ENCODE assay signal across 8 mouse cellular contexts in genomic region chr17:24413557-24414211, GRCm38 (mm10). TPM values are rescaled to one million over a fixed set of nuclear protein-coding genes. Genes with fewer than 3 reads are reported as not detected.
DNase-seq lines count a peak whose midpoint lies in the region; ATAC-seq and TF ChIP-seq lines count a peak whose summit lies in the region.

No protein-coding gene starts in this region.

- ATAC-seq in intestine, embryonic 15.5 days = peak; percentile 55

- H3K27me3 ChIP-seq in testis, adult 2 months (ENCODE audit: control insufficient read depth, insufficient read depth, low read length) = no peaks in the 10 kb centered on the region
- H3K27me3 ChIP-seq in intestine, embryonic 15.5 days (replicated peaks) = no peaks in the 10 kb centered on the region
- H3K27me3 ChIP-seq in thymus, adult 2 months (ENCODE audit: control insufficient read depth, insufficient read depth, low read length) = no peaks in the 10 kb centered on the region

- DNase-seq in testis, postnatal 10 days (ENCODE audit: low spot score) = no peak
- DNase-seq in thymus, adult 2 months = peak; percentile 50
- DNase-seq in right cerebral cortex, adult 18-20 months = no peak
- DNase-seq in adrenal gland, postnatal 10 days = no peak

- H3K79me2 ChIP-seq in macrophage (ENCODE audit: inconsistent target) = peaks cover 40% of the 10 kb centered on the region

- no peaks in the 10 kb centered on the region for H3K36me3 ChIP-seq in testis, adult 2 months (ENCODE audit: control insufficient read depth, insufficient read depth, low read length)
- peaks cover 4% of the 10 kb centered on the region; the same call in 1 of the 2 replicates for H3K36me3 ChIP-seq in intestine, embryonic 15.5 days
- peaks cover 26% of the 10 kb centered on the region for H3K36me3 ChIP-seq in macrophage (ENCODE audit: inconsistent target)
- H3K36me3 ChIP-seq in thymus, adult 2 months (ENCODE audit: control insufficient read depth, insufficient read depth, low read length) = peaks cover 21% of the 10 kb centered on the region

- H3K9me3 ChIP-seq in intestine, embryonic 15.5 days = no peaks in the 10 kb centered on the region

- 25% methylated on average over 22 of the region's 22 CpGs for WGBS in intestine, embryonic 15.5 days
- 8% methylated on average over 22 of the region's 22 CpGs for WGBS in macrophage (ENCODE audit: missing documents)
- WGBS in thymus, adult 2 months = 11% methylated on average over 22 of the region's 22 CpGs

- H3K4me1 ChIP-seq in testis, adult 2 months (ENCODE audit: control insufficient read depth, insufficient read depth, low read length) = peaks cover 6% of the 10 kb centered on the region
- H3K4me1 ChIP-seq in embryonic fibroblast, embryonic 13.5 days (ENCODE audit: control insufficient read depth, insufficient read depth, low read length) = peaks cover 10% of the 10 kb centered on the region; the same call in 1 of the 2 replicates
- peaks cover 22% of the 10 kb centered on the region for H3K4me1 ChIP-seq in intestine, embryonic 15.5 days (replicated peaks)
- peaks cover 9% of the 10 kb centered on the region for H3K4me1 ChIP-seq in thymus, adult 2 months (replicated peaks; ENCODE audit: control insufficient read depth, insufficient read depth, low read length)

- no peak for TF ChIP-seq POLR2A in testis, adult 2 months (IDR thresholded peaks at IDR 0.05; ENCODE audit: control insufficient read depth, low read depth, low read length)
- TF ChIP-seq POLR2A in embryonic fibroblast, embryonic 13.5 days (IDR thresholded peaks at IDR 0.05; ENCODE audit: low read depth, low read length) = no peak
- TF ChIP-seq POLR2A in thymus, adult 2 months (IDR thresholded peaks at IDR 0.05; ENCODE audit: control insufficient read depth, extremely low read depth, insufficient read depth, low read length, poor library complexity) = no peak

- H3K4me2 ChIP-seq in intestine, embryonic 15.5 days (replicated peaks) = peak overlapping the region; percentile 73

- H3K4me3 ChIP-seq in testis, adult 2 months (ENCODE audit: control insufficient read depth, low read depth, low read length) = peak overlapping the region; percentile 79
- peak overlapping the region; percentile 76 for H3K4me3 ChIP-seq in embryonic fibroblast, embryonic 13.5 days (ENCODE audit: insufficient read depth, low read length)
- H3K4me3 ChIP-seq in intestine, embryonic 15.5 days (replicated peaks) = peak overlapping the region; percentile 68
- peak overlapping the region; percentile 66 for H3K4me3 ChIP-seq in macrophage (ENCODE audit: inconsistent target)
- H3K4me3 ChIP-seq in thymus, adult 2 months (ENCODE audit: control insufficient read depth, insufficient read depth, low read length) = peak overlapping the region; percentile 61

- no peak for TF ChIP-seq CTCF in testis, adult 2 months (IDR thresholded peaks at IDR 0.05; ENCODE audit: control insufficient read depth, insufficient read depth, insufficient replicate concordance, low read depth, low read length)
- no peak for TF ChIP-seq CTCF in embryonic fibroblast, embryonic 13.5 days (IDR thresholded peaks at IDR 0.05; ENCODE audit: borderline replicate concordance, insufficient read depth, low read length)
- 0 out of 2 replicates have a peak, but pooled peaks have one; percentile 15 for TF ChIP-seq CTCF in thymus, adult 2 months (IDR thresholded peaks at IDR 0.05; ENCODE audit: borderline replicate concordance, control insufficient read depth, extremely low read depth, insufficient read depth, low read length, poor library complexity)

- peak overlapping the region; percentile 56 for H3K9ac ChIP-seq in intestine, embryonic 15.5 days

- H3K27ac ChIP-seq in testis, adult 2 months (ENCODE audit: control insufficient read depth, insufficient read depth, low read depth, low read length) = peak overlapping the region; percentile 67
- H3K27ac ChIP-seq in embryonic fibroblast, embryonic 13.5 days (ENCODE audit: insufficient read depth, low read length) = peak overlapping the region; percentile 62
- H3K27ac ChIP-seq in intestine, embryonic 15.5 days = peak overlapping the region; percentile 90
- peak overlapping the region; percentile 66 for H3K27ac ChIP-seq in macrophage
- H3K27ac ChIP-seq in thymus, adult 2 months (ENCODE audit: control insufficient read depth, insufficient read depth, low read length) = peak overlapping the region; percentile 86

RNA-seq across cellular contexts. Expression of gene Rnps1, which starts 0.7 kb away (rescaled TPM):
- polyA plus RNA-seq in testis, adult 2 months (2012; rRNA removed) = 65.0 and 68.5 TPM in 2 replicates
- polyA plus RNA-seq in embryonic fibroblast, embryonic 13.5 days (2011; ENCODE audit: insufficient read length, low read depth, missing spikeins) = 123 and 134 TPM in 2 replicates
- polyA plus RNA-seq in intestine, embryonic 15.5 days (2015; fragmentation: Nextera tagmentation; extraction: Ambion mirVana) = 250 and 257 TPM in 2 replicates
- total RNA-seq in macrophage (2018; cell fraction: chromatin; rRNA removed) = 100 to 1,000 TPM in 11 of 26 experiments, 10 to 100 TPM in 15; 50.9 to 132 (median 97.3) TPM
- 10 to 100 TPM; 60.4 to 92.0 (median 72.0) TPM for total RNA-seq in macrophage (2018; cell fraction: cytosol; rRNA removed)
- 100 to 1,000 TPM in 6 of 26 experiments, 10 to 100 TPM in 20; 53.1 to 137 (median 82.4) TPM for total RNA-seq in macrophage (2018; cell fraction: nucleus; rRNA removed)
- 59.5 to 100 TPM (median 80.3 TPM) in 3 replicates for polyA plus RNA-seq in macrophage (2018)
- 241 and 251 TPM in 2 replicates for polyA plus RNA-seq in thymus, adult 2 months (2012; rRNA removed)
- 100 to 1,000 TPM in 1 of 2 experiments, 10 to 100 TPM in 1; 79.5 to 103 TPM for total RNA-seq in adrenal gland, postnatal 10 days (2021)

RNA-seq across cellular contexts. Expression of gene Eci1, which starts 12.8 kb away (rescaled TPM):
- 8.9 and 9.0 TPM in 2 replicates for polyA plus RNA-seq in testis, adult 2 months (2012; rRNA removed)
- 26.1 and 31.4 TPM in 2 replicates for polyA plus RNA-seq in embryonic fibroblast, embryonic 13.5 days (2011; ENCODE audit: insufficient read length, low read depth, missing spikeins)
- 122 and 137 TPM in 2 replicates for polyA plus RNA-seq in intestine, embryonic 15.5 days (2015; fragmentation: Nextera tagmentation; extraction: Ambion mirVana)
- 10 to 100 TPM in 4 of 26 experiments, 1 to 10 TPM in 21, not detected in 1; 1.7 to 15.3 (median 5.2) TPM for total RNA-seq in macrophage (2018; cell fraction: chromatin; rRNA removed)
- 10 to 100 TPM; 16.1 to 25.0 (median 20.4) TPM for total RNA-seq in macrophage (2018; cell fraction: cytosol; rRNA removed)
- 10 to 100 TPM in 4 of 26 experiments, 1 to 10 TPM in 22; 2.5 to 15.2 (median 6.8) TPM for total RNA-seq in macrophage (2018; cell fraction: nucleus; rRNA removed)
- 10.4 to 30.9 TPM (median 23.5 TPM) in 3 replicates for polyA plus RNA-seq in macrophage (2018)
- polyA plus RNA-seq in thymus, adult 2 months (2012; rRNA removed) = 41.6 and 57.0 TPM in 2 replicates
- 100 to 1,000 TPM; 654 to 683 TPM for total RNA-seq in adrenal gland, postnatal 10 days (2021)

RNA-seq across cellular contexts. Expression of gene Dnase1l2, which starts 29.2 kb away (rescaled TPM):
- 6.4 and 9.3 TPM in 2 replicates for polyA plus RNA-seq in testis, adult 2 months (2012; rRNA removed)
- 2.5 and 2.8 TPM in 2 replicates for polyA plus RNA-seq in embryonic fibroblast, embryonic 13.5 days (2011; ENCODE audit: insufficient read length, low read depth, missing spikeins)
- polyA plus RNA-seq in intestine, embryonic 15.5 days (2015; fragmentation: Nextera tagmentation; extraction: Ambion mirVana) = 1.4 and 2.1 TPM in 2 replicates
- 10 to 100 TPM in 9 of 26 experiments, 1 to 10 TPM in 17; 2.6 to 16.5 (median 8.1) TPM for total RNA-seq in macrophage (2018; cell fraction: chromatin; rRNA removed)
- total RNA-seq in macrophage (2018; cell fraction: cytosol; rRNA removed) = under 1 TPM in 24 of 26 experiments, not detected in 2; 0.08 to 0.83 (median 0.29) TPM
- 10 to 100 TPM in 5 of 26 experiments, 1 to 10 TPM in 21; 2.2 to 14.9 (median 5.0) TPM for total RNA-seq in macrophage (2018; cell fraction: nucleus; rRNA removed)
- 0.23 to 1.5 TPM (median 1.1 TPM) in 3 replicates for polyA plus RNA-seq in macrophage (2018)
- 11.3 and 18.2 TPM in 2 replicates for polyA plus RNA-seq in thymus, adult 2 months (2012; rRNA removed)
- 1 to 10 TPM in 1 of 2 experiments, under 1 TPM in 1; 0.96 to 3.0 TPM for total RNA-seq in adrenal gland, postnatal 10 days (2021)

RNA-seq across cellular contexts. Expression of gene E4f1, which starts 56.4 kb away (rescaled TPM):
- polyA plus RNA-seq in testis, adult 2 months (2012; rRNA removed) = 61.5 and 69.3 TPM in 2 replicates
- polyA plus RNA-seq in embryonic fibroblast, embryonic 13.5 days (2011; ENCODE audit: insufficient read length, low read depth, missing spikeins) = 11.9 and 14.8 TPM in 2 replicates
- polyA plus RNA-seq in intestine, embryonic 15.5 days (2015; fragmentation: Nextera tagmentation; extraction: Ambion mirVana) = 23.0 and 29.3 TPM in 2 replicates
- 10 to 100 TPM; 26.5 to 93.8 (median 57.3) TPM for total RNA-seq in macrophage (2018; cell fraction: chromatin; rRNA removed)
- total RNA-seq in macrophage (2018; cell fraction: cytosol; rRNA removed) = 10 to 100 TPM in 4 of 26 experiments, 1 to 10 TPM in 22; 3.0 to 12.4 (median 7.3) TPM
- total RNA-seq in macrophage (2018; cell fraction: nucleus; rRNA removed) = 10 to 100 TPM; 12.2 to 65.4 (median 33.9) TPM
- polyA plus RNA-seq in macrophage (2018) = 7.7 to 13.8 TPM (median 10.3 TPM) in 3 replicates
- 166 and 188 TPM in 2 replicates for polyA plus RNA-seq in thymus, adult 2 months (2012; rRNA removed)
- 10 to 100 TPM; 19.0 to 25.2 TPM for total RNA-seq in adrenal gland, postnatal 10 days (2021)

RNA-seq across cellular contexts. Expression of gene Pgp, which starts 56.5 kb away (rescaled TPM):
- 597 and 738 TPM in 2 replicates for polyA plus RNA-seq in testis, adult 2 months (2012; rRNA removed)
- polyA plus RNA-seq in embryonic fibroblast, embryonic 13.5 days (2011; ENCODE audit: insufficient read length, low read depth, missing spikeins) = 21.1 and 21.5 TPM in 2 replicates
- 79.9 and 80.6 TPM in 2 replicates for polyA plus RNA-seq in intestine, embryonic 15.5 days (2015; fragmentation: Nextera tagmentation; extraction: Ambion mirVana)
- 1 to 10 TPM in 20 of 26 experiments, under 1 TPM in 6; 0.60 to 7.0 (median 2.1) TPM for total RNA-seq in macrophage (2018; cell fraction: chromatin; rRNA removed)
- total RNA-seq in macrophage (2018; cell fraction: cytosol; rRNA removed) = 10 to 100 TPM in 15 of 26 experiments, 1 to 10 TPM in 11; 5.4 to 17.1 (median 11.1) TPM
- 10 to 100 TPM in 3 of 26 experiments, 1 to 10 TPM in 23; 1.8 to 15.1 (median 4.9) TPM for total RNA-seq in macrophage (2018; cell fraction: nucleus; rRNA removed)
- polyA plus RNA-seq in macrophage (2018) = 7.0 to 22.6 TPM (median 15.0 TPM) in 3 replicates
- polyA plus RNA-seq in thymus, adult 2 months (2012; rRNA removed) = 58.8 and 65.4 TPM in 2 replicates
- total RNA-seq in adrenal gland, postnatal 10 days (2021) = 10 to 100 TPM; 44.0 to 49.2 TPM
